Mouse (Mus musculus) thymus, adult 2 months (tissue): ENCODE measurements around the gene Opcml. TPM values are rescaled to one million over a fixed set of nuclear protein-coding genes. Genes with fewer than 3 reads are reported as not detected.

Source experiments
- DNase-seq: peaks from one replicate; pipeline ENCODE4 v3.0.0; 2021
- H3K27ac ChIP-seq: fragments of 200-500 bp; 2 replicates; pipeline ENCODE4 v1.5.1; 2012; ENCODE audit warnings: low read length, control low read depth; ENCODE audit not compliant: control insufficient read depth, insufficient read depth
- H3K27me3 ChIP-seq: fragments of 200-500 bp; 2 replicates; pipeline ENCODE4 v1.6.1; 2012; ENCODE audit warnings: mild to moderate bottlenecking, low read length, moderate library complexity, mixed read lengths; ENCODE audit not compliant: control insufficient read depth, insufficient read depth
- H3K36me3 ChIP-seq: fragments of 200-500 bp; 2 replicates; pipeline ENCODE4 v1.6.1; 2012; ENCODE audit warnings: mild to moderate bottlenecking, low read length, moderate library complexity; ENCODE audit not compliant: control insufficient read depth, insufficient read depth
- H3K4me1 ChIP-seq: fragments of 200-500 bp; replicated peaks from 2 replicates; pipeline ENCODE4 v1.6.1; 2012; ENCODE audit warnings: low read length; ENCODE audit not compliant: control insufficient read depth, insufficient read depth
- H3K4me3 ChIP-seq: fragments of 200-500 bp; 2 replicates; pipeline ENCODE4 v1.5.1; 2012; ENCODE audit warnings: mild to moderate bottlenecking, low read length, control low read depth, moderate library complexity; ENCODE audit not compliant: control insufficient read depth, insufficient read depth
- CTCF ChIP-seq: fragments of 200-500 bp; IDR thresholded peaks from 2 replicates; pipeline ENCODE4 v1.5.1; 2012; ENCODE audit warnings: mild to moderate bottlenecking, control low read depth, low read length, moderate library complexity, borderline replicate concordance; ENCODE audit not compliant: control insufficient read depth, poor library complexity, insufficient read depth; ENCODE audit errors: extremely low read depth
- POLR2A ChIP-seq: fragments of 200-500 bp; IDR thresholded peaks from 2 replicates; pipeline ENCODE4 v1.6.1; 2012; ENCODE audit warnings: mild to moderate bottlenecking, low read length, control low read depth, moderate library complexity; ENCODE audit not compliant: control insufficient read depth, poor library complexity, insufficient read depth; ENCODE audit errors: extremely low read depth
- WGBS: fragments of 180-500 bp; shearing (Covaris S2); methylation state at CpG from one replicate; pipeline ENCODE4 v1.1.7; 2018; 5-methylcytosine and 5-hydroxymethylcytosine counted together
- polyA plus RNA-seq: library from polyadenylated mRNA; depleted of rRNA; stranded (reverse); fragments of >200 nt; gene quantifications from 2 replicates; pipeline ENCODE4 v1.2.3, GENCODE M21; 2012

Opcml gene
- polyA plus RNA-seq, 1 experiment, result 0.82 TPM

- 6% methylated on average over 6 of the region's 6 CpGs for WGBS
- no peak for TF ChIP-seq CTCF
- TF ChIP-seq POLR2A, result no peak
- no peak for DNase-seq
- Histone ChIP-seq H3K27ac (no peak overlapping the region), H3K4me1 (no peaks in the 10 kb centered on the region), H3K4me3 (no peak overlapping the region), H3K36me3 (no peaks in the 10 kb centered on the region), H3K27me3 (no peaks in the 10 kb centered on the region)
These were observed 673.0 kb downstream of the Opcml start for GRCm38 (mm10) chr9:28463622-28464021.

- Histone ChIP-seq H3K27ac (no peak overlapping the region), H3K4me3 (no peak overlapping the region), H3K27me3 (no peaks in the 10 kb centered on the region), H3K4me1 (no peaks in the 10 kb centered on the region), H3K36me3 (no peaks in the 10 kb centered on the region)
- TF ChIP-seq CTCF, result no peak
- TF ChIP-seq POLR2A, result no peak
- WGBS, result 89% methylated on average over 6 of the region's 6 CpGs
- DNase-seq, result no peak
These were observed 678.8 kb downstream of the Opcml start for GRCm38 (mm10) chr9:28469419-28469818.

- Histone ChIP-seq H3K27ac (no peak overlapping the region), H3K4me1 (no peaks in the 10 kb centered on the region), H3K4me3 (no peak overlapping the region), H3K27me3 (no peaks in the 10 kb centered on the region), H3K36me3 (no peaks in the 10 kb centered on the region)
- DNase-seq, result no peak
- TF ChIP-seq CTCF, result no peak
- TF ChIP-seq POLR2A, result no peak
- WGBS, result 75% methylated on average over 4 of the region's 4 CpGs
These were observed 680.9 kb downstream of the Opcml start for GRCm38 (mm10) chr9:28471501-28471900.

GRCm38 (mm10) chr9:28474586-28474985, 684.0 kb downstream of the Opcml start:
- Histone ChIP-seq H3K27ac (no peak overlapping the region), H3K27me3 (no peaks in the 10 kb centered on the region), H3K4me3 (no peak overlapping the region), H3K36me3 (no peaks in the 10 kb centered on the region), H3K4me1 (no peaks in the 10 kb centered on the region)
- DNase-seq, result no peak
- 95% methylated on average over 6 of the region's 6 CpGs for WGBS
- TF ChIP-seq POLR2A, result no peak
- no peak for TF ChIP-seq CTCF

- Histone ChIP-seq H3K4me3 (no peak overlapping the region), H3K27ac (no peak overlapping the region), H3K36me3 (no peaks in the 10 kb centered on the region), H3K27me3 (no peaks in the 10 kb centered on the region), H3K4me1 (no peaks in the 10 kb centered on the region)
- DNase-seq, result no peak
- TF ChIP-seq POLR2A (no peak), CTCF (no peak)
- 84% methylated on average over 4 of the region's 4 CpGs for WGBS
These were observed 690.7 kb downstream of the Opcml start for GRCm38 (mm10) chr9:28481261-28481660.

GRCm38 (mm10) chr9:28488499-28488898, 697.9 kb downstream of the Opcml start:
- no peak for DNase-seq
- H3K27me3 ChIP-seq, result no peaks in the 10 kb centered on the region
- no peak for TF ChIP-seq POLR2A
- TF ChIP-seq CTCF, result no peak
- WGBS, result 44% methylated on average over 2 of the region's 2 CpGs
- no peak overlapping the region for H3K4me3 ChIP-seq
- H3K36me3 ChIP-seq, result no peaks in the 10 kb centered on the region
- no peaks in the 10 kb centered on the region for H3K4me1 ChIP-seq
- no peak overlapping the region for H3K27ac ChIP-seq

- H3K27ac ChIP-seq, result no peak overlapping the region
- WGBS, result 87% methylated on average over 4 of the region's 4 CpGs
These were observed 699.3 kb downstream of the Opcml start for GRCm38 (mm10) chr9:28489828-28490227.

More at GRCm38 (mm10) chr9:28489828-28490227, 699.3 kb downstream of the Opcml start:
- H3K27me3 ChIP-seq, result no peaks in the 10 kb centered on the region
- no peak for DNase-seq
- H3K4me1 ChIP-seq, result no peaks in the 10 kb centered on the region
- H3K4me3 ChIP-seq, result no peak overlapping the region
- no peaks in the 10 kb centered on the region for H3K36me3 ChIP-seq
- TF ChIP-seq CTCF (no peak), POLR2A (no peak)
